Mouse (Mus musculus) gastrocnemius, postnatal 14 days (tissue): ENCODE data around the gene Dusp28. TPM values are rescaled to one million over a fixed set of nuclear protein-coding genes. Genes with fewer than 3 reads are reported as not detected.

Source experiments
- DNase-seq: peaks from one replicate; pipeline ENCODE4 v3.0.0; 2021; ENCODE audit warnings: mixed read lengths
- intact Hi-C: fragments of 180-260 bp; cut with DNase I; formaldehyde crosslinking; loops from one replicate; pipeline ENCODE4 v1.15.1; 2025; ENCODE audit warnings: low total_unique reads
- long read RNA-seq, 2 experiments: library from polyadenylated mRNA; stranded (forward); transcript quantifications; one replicate each; pipeline ENCODE4 v2.0.0; 2021
- total RNA-seq, 2 experiments: library from RNA; stranded (reverse); gene quantifications; 2 replicates each; pipeline ENCODE4 v1.2.3; 2021

The Dusp28 gene
- total RNA-seq: 10 to 100 TPM; 25.7 to 26.0 TPM
- long read RNA-seq, experiment 1, transcript Dusp28-201 (2 exons, 1,314 nt): major isoform, 19 of 31 reads
- long read RNA-seq, experiment 1, partial matches to known transcripts: 9 of 31 reads
- long read RNA-seq, experiment 1, other reads (novel, unspliced or antisense): 3 of 31 reads
- long read RNA-seq, experiment 2, transcript Dusp28-201 (2 exons, 1,314 nt): major isoform, 19 of 25 reads
- long read RNA-seq, experiment 2, partial matches to known transcripts: 1 of 25 reads
- long read RNA-seq, experiment 2, other reads (novel, unspliced or antisense): 5 of 25 reads

DNA sequence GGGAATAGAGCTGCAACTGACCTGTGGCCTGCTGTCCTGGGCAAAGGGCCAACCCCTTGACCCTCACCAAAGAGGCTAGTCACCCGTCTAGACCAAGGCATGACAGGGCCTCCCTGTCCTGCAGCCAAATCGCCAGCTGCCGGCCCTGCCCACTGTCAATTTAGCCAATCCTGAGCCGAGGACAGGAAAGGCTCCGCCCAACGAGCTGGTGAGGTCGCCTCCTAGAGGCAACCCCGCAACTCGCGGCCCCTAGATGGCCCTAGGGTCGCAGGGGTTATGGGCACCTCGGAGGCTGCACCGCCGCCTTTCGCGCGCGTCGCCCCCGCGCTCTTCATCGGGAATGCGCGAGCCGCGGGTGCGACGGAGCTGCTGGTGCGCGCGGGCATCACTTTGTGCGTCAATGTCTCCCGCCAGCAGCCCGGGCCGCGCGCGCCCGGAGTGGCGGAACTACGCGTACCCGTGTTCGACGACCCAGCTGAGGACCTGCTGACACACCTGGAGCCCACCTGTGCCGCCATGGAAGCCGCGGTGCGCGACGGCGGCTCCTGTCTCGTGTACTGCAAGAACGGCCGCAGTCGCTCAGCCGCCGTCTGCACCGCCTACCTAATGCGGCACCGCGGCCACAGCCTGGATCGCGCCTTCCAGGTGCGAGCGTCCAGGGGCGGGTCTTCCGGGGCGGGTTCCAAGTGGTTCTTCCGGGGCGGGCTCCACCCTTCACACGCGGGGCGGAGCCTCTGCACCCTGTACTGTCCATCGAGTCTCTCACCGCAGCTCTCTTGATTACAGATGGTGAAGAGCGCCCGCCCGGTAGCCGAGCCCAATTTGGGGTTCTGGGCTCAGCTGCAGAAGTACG is at the start of gene Dusp28:
TSS of gene Dusp28 (plus strand) at position 203 of the 853 bp plus-strand sequence.
- intact Hi-C loops: no loop called here
- peak; percentile 90 for DNase-seq

DNA sequence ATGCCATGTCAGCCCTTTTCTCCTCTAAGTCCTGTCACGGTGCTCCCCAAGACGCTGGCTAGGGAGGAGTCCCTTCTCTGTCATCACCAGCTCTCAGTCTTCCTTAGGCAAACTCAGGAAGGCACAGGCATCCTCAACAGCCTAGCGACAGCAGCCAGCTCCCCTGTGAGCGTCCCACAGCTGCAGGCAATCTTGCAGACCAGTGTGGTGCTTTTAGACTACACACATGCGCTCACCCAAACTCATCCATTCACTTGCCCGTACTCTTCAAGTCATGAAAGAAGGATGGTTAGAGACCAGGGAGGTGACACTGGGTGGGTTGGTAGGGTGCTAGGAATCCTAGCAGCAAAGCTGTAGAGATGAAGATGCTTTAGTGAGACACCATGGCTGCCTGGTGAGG is 45.3 kb upstream of the Dusp28 start:
- DNase-seq: no peak
- intact Hi-C loops: no loop called here

- DNase-seq: no peak
- intact Hi-C loops: no loop called here
These were observed 43.5 kb upstream of the Dusp28 start for GRCm38 (mm10) chr1:92863268-92863667.

GRCm38 (mm10) chr1:92866170-92866569 is 40.6 kb upstream of the Dusp28 start:
- DNase-seq: no peak
- intact Hi-C loops: no loop called here

DNA sequence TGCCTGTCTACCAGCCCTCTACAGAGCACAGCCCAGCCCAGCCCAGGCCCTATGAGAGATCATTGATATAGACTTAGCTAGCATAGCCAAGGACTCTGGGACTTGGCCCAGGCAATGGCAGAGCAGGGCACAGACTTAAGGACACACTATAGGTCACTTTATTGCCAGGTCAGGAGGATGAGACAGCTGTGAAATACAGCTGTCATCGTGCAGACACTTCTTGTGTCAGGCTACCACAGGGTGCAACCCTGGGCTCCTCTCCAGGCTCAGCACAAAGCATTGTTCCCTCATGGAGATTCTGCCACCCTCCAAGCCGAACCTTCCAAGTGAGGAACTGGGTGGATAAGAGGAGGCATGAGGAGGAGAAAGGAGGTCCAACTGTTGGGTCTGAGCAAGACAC is 36.8 kb upstream of the Dusp28 start:
- intact Hi-C loops: no loop called here
- no peak for DNase-seq

DNA sequence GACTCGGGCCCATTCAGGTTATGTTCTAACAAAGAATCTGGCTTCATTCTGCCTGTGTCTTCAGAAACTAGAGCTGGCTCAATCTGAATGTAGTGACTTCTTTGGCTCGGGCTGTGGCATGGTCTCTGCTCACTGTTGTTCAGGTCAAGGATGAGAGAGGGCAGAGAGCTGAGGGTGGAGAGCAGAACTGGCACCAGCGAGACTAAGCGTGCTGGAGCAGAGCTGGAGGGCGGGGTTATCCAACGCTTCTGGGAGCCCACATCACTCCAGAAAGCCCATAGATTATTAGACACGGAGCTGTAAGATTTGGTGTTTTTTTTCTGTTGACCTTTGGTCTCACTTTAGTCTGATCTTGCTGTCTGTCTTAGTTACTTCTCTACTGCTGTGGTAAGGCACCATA is 34.1 kb upstream of the Dusp28 start:
- intact Hi-C loops: no loop called here
- DNase-seq: no peak

DNA sequence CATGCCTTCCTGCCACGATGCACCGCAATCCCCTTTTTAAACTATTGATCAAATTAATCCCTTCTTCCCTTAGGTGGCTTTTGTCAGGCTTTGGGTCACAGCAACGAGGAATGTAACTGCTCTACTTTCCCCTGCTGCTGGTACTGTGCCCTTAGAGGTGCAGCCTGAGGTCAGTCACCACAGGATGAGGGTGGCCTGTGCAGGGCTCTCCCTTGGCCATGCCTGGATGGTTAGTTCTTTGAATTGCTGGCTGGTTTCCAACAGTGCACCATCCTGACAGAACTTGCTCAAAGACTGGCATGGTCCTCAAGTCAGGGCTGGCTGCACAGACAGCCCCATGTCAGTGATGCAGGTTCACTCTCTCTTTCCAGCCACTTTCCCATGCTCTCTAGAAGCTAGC is 32.8 kb upstream of the Dusp28 start:
- DNase-seq: no peak
- intact Hi-C loops: no loop called here

DNA sequence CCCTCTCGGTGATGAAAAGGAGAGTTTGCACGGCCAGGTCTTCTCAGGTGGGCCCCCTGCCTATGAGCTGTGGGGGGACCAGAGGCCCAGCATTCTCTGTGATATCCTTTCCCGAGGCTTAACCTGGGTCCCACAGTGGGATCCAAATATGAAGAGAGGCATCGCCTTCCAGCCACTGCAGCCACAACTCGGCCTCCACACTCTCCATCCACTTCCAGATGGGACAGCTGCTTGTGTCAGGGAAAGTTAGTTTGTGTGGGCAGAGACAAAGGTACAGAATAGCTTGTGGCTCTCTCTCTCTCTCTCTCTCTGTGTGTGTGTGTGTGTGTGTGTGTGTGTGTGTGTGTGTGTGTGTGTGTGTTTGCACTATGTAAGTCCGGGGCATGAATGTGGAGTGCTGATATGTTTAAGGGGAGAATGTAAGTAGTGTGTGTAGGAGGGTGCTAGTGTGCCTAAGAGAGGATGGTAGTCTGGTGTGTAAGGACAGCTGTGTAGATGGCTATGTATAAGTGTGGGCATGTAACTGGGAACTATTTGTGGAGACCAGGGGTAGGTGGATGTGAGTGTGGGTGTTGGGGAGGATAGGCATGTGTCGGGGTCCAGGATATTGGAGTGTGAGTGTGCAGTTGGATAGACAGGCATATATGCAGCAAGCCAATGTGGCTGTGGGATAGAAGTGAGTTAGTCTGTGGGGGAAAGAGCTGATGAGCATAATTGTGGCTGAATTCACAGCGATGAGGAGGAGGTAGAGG is 31.2 kb upstream of the Dusp28 start:
- intact Hi-C loops: no loop called here
- DNase-seq: no peak

GRCm38 (mm10) chr1:92877431-92877978 is 29.3 kb upstream of the Dusp28 start:
- intact Hi-C loops: no loop called here

DNA sequence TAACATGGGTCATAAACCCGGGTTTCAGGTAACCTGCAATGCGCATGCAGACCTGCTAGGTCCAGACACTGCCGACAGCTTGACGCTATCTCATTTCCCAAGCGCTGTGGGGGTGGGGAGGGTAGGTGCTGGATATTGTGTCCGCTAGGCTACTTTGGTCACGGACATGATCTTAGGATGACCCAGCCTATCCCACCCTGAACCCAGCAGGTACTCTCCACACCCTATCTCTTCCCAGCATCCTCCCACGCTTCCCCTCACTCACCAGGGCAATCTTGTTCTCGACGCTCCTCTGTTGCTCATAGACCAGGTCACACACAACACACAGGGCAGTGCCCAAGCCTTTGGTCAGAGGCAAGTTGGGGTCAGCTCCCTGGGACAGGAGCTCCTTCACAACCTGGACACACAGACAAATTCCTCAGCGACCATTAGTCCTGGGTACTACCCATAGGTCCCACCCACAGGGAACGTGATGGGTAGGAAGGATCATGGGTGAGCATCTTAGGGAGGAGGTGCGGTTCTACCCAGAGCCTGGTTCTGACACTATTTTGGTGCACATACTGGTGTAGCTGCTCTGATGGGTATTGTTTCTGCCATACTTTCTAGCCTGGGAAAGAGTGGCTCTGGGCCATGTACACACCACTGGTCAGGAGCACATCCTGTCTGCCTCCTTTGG is 28.6 kb upstream of the Dusp28 start:
- intact Hi-C loops: no loop called here
- DNase-seq: no peak

More at GRCm38 (mm10) chr1:92877431-92877978, 29.3 kb upstream of the Dusp28 start:
- no peak for DNase-seq

- DNase-seq: no peak
- intact Hi-C loops: no loop called here
These were observed 27.5 kb upstream of the Dusp28 start for GRCm38 (mm10) chr1:92879266-92879665.

- intact Hi-C loops: no loop called here
- DNase-seq: no peak
These were observed 26.7 kb upstream of the Dusp28 start for GRCm38 (mm10) chr1:92880101-92880500.

DNA sequence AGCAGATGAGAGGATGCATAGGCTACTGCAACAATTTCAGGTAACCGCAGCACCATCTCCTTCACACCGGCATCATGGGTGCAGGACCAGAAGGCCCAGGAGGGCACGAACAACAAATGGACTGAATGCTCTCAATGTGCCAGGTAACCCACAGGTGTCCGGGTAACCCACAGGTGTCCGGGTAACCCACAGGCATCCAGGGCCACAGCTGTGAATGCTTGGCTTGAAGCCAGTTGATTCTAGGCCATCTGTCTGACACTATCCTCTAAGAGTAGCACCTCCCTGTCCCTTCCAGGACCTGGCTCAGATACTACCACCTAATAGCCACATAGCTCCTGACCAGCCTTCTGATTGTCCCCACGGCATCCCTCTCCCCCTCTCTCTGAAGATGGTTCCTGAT is 24.8 kb upstream of the Dusp28 start:
- DNase-seq: no peak
- intact Hi-C loops: no loop called here

DNA sequence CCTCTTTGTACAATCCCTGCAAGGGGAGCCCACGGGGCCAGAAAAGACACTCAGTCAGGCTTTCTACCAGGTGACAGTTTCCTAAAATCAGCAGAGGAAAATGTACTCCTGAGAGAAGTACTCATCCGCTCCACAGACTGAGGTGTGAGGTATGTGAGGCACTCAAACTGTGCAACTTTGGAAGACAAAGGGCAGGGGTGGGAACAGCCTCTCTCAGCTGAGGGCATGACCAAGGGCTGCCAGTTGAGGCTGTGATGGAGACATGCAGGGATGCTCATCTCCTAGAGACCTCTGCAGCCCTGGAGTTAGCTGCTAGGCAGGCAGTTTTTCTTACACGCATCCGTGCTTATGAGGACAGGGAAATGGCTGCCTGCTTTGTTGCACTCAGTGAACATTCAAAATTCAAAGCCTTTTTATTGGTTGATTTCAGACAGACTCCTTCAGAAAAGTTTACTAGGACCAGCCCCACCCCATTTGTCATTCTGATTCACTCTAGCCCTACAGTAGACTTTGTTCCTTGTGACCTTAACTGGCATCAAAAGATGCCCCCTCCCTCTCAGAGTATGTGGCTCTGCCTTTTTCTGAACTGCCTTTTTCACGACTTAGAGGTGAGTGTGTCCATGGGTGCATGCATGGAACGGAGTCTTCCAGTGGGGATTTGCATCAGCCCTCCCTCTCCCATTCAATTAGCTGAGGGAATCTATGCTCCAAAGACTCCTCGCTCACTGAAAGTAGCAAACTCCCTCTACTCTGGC is 17.7 kb upstream of the Dusp28 start:
- intact Hi-C loops: no loop called here
- no peak for DNase-seq

GRCm38 (mm10) chr1:92892791-92893190 is 14.0 kb upstream of the Dusp28 start:
- no peak for DNase-seq
- intact Hi-C loops: loop anchor here (5.0 to 10.0 kb wide), 2 partner anchors 40 to 198 kb away; no protein-coding TSS in a partner anchor

GRCm38 (mm10) chr1:92893896-92894295 is 12.9 kb upstream of the Dusp28 start:
- DNase-seq: no peak
- intact Hi-C loops: loop anchor here (5.0 to 10.0 kb wide), 2 partner anchors 42 to 199 kb away; no protein-coding TSS in a partner anchor

- intact Hi-C loops: loop anchor here (10.0 kb wide), 1 partner anchor 200 kb away; no protein-coding TSS in a partner anchor
- DNase-seq: peak; percentile 75
These were observed 11.7 kb upstream of the Dusp28 start for GRCm38 (mm10) chr1:92895089-92895488.

- intact Hi-C loops: no loop called here
- DNase-seq: peak; percentile 47
These were observed 4.0 kb upstream of the Dusp28 start, which contains the start of gene Ankmy1 for GRCm38 (mm10) chr1:92902786-92903185. Gene Ankmy1 (minus strand): TSS chr1:92902906.
